Mouse (Mus musculus) CD4-positive naive resting alpha-beta T cell, adult 57 days (primary cell): Measurements from ENCODE around the gene Maoa. TPM values are rescaled to one million over a fixed set of nuclear protein-coding genes. Genes with fewer than 3 reads are reported as not detected.

ENCODE experiments used
- total RNA-seq: library from RNA; stranded (reverse); gene quantifications from one replicate; pipeline ENCODE4 v1.2.4, GENCODE M21; 2023

Gene Maoa
- total RNA-seq, result 0.33 TPM

DNA sequence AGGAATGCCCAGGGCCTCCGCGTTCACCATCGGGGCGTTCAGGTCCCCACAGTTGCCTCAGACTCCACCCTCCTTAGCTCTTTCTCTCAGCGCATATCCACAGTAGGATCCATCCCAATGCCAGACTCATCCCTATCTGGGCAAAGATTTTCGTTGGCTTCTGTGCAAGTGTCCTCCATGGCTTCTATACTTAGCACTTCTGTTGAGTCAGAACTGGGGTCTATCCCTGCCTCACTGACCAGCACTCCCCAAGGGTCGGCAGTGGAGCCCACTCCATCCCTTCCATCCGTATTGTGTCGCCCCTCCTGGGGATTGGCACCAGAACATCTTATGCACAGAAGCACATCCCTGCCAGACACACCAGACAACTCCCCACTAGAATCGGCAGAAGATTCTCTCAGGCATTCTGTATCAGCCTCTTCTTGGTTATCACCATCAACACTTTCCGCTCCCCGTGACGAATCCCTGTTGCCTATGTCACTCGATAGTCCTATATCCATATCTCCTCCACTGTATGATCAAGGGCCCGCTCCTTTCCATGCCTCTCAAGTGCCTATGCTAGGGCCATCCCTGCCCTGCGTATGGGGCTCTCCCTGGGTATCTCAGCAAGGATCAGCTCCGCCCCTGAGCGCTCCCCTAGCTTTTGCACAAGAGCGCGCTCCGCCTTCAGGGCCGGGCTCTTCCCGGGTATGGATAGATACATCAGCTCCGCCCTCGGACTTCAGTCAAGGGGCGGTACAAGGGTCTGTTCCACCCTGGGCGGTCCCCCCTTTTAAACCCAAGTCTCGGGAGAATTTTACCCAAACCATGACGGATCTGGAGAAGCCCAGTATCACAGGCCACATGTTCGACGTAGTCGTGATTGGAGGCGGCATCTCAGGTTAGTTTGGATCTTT, at the start of gene Maoa:
Gene Maoa (plus strand): TSS at position 665 of the 896 bp plus-strand sequence.

Other genes starting within 250 kb of the Maoa start
- gene Cypt1, start 96.8 kb upstream of the Maoa start, total RNA-seq, result not detected
- gene Maob, start 197.7 kb downstream of the Maoa start, total RNA-seq, result not detected